ENCODE assay signal across 12 mouse cellular contexts in the genomic region with DNA sequence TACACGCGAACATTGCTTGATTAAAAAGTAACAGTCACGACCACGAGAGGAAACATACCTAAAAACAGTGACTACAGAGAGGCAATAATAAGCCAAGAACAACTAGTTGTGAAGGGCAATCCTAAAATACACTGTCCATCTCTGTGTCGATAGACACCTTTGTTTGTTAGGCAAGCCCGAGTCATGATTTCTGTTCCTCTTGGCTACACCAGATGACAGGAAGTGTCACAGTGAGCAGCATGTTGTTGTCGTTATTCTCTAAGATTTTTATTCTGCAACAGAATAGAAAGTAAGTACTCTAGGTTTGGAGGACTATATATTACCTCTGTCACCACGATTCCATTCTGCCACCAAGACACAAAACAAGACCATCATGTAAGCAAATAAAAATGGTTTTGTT.
"Had no signal": no experiment of that assay in that cellular context is flagged by ENCODE, and none has a peak within 500 bp of the region (broad histone marks: within the 10 kb centered on the region; RNA-seq: fewer than 3 reads in every experiment).

No protein-coding gene starts in this region.

- DNase-seq: kidney, adult 2 months; kidney, postnatal 14 days; left cerebral cortex, postnatal 4 days; lung, adult 18-20 months; lung, postnatal 36 days; midbrain, embryonic 14.5 days; right cerebral cortex, postnatal 14 days had no signal

- H3K27me3 ChIP-seq: kidney, embryonic 15.5 days; limb, embryonic 13.5 days; neural tube, embryonic 13.5 days had no signal

- H3K27ac ChIP-seq: kidney, embryonic 15.5 days; limb, embryonic 13.5 days; liver, embryonic 14.5 days; neural tube, embryonic 13.5 days; stomach, postnatal 0 days had no signal

- H3K36me3 ChIP-seq: kidney, embryonic 15.5 days; limb, embryonic 13.5 days; neural tube, embryonic 13.5 days had no signal

- H3K4me3 ChIP-seq: kidney, embryonic 15.5 days; limb, embryonic 13.5 days; neural tube, embryonic 13.5 days had no signal

- H3K9me3 ChIP-seq: kidney, embryonic 15.5 days; limb, embryonic 13.5 days; neural tube, embryonic 13.5 days had no signal

- H3K4me2 ChIP-seq: kidney, embryonic 15.5 days; limb, embryonic 13.5 days; neural tube, embryonic 13.5 days had no signal

- H3K9ac ChIP-seq: kidney, embryonic 15.5 days; limb, embryonic 13.5 days; liver, embryonic 14.5 days; neural tube, embryonic 13.5 days had no signal

- H3K4me1 ChIP-seq: kidney, embryonic 15.5 days; limb, embryonic 13.5 days; neural tube, embryonic 13.5 days had no signal
